Mouse (Mus musculus) right cerebral cortex, postnatal 4 days (tissue): Measurements from ENCODE around the gene Golga5.
"Not testable (repeated sequence)": the region's sequence is repeated elsewhere in the genome, so short reads cannot be mapped to it uniquely, and the experiment has no call there.

ENCODE experiments used
- DNase-seq: peaks from one replicate; pipeline ENCODE4 v3.0.0-alpha.2; 2022

Golga5 gene

DNA sequence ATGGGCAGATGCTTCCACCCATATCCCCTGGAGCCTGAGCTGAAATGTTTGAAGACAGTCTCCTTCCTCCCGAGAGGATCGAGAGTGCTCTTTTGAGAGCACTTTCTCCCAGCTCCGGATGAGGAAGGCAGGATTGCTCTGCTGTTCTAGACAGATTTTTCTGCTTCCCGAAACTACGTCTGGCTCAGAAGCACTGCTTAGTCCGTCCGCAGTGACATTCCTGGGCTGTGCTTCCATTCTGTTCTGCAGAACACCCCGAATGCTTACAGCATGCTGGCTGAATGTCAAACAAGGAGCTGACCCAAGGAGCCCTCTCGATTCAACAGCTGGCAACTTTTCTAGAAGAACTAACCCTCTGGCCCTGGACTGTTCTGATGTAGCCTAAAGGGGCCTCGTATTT lies 18.5 kb upstream of the Golga5 start:
- no peak for DNase-seq

GRCm38 (mm10) chr12:102451126-102451851 lies 17.6 kb upstream of the Golga5 start:
- no peak for DNase-seq

DNA sequence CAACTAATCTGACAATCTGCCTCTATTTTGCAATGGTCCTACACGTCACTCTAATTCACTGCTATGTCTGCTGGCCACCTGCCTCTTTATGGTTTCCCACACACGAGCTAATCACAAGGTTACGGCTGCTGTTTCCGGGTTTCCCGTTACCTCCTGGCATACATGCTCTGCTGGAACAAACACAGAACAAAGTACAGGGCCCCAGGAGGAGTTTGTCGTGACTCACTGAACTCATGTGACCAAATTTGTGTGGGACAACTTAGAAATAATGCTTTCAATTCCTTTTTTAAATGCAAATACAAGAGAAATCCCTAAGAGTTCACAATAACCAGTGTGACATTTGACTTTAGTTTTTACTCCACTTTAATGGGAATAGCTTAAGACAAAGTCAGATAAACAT lies 15.4 kb upstream of the Golga5 start:
- no peak for DNase-seq

DNA sequence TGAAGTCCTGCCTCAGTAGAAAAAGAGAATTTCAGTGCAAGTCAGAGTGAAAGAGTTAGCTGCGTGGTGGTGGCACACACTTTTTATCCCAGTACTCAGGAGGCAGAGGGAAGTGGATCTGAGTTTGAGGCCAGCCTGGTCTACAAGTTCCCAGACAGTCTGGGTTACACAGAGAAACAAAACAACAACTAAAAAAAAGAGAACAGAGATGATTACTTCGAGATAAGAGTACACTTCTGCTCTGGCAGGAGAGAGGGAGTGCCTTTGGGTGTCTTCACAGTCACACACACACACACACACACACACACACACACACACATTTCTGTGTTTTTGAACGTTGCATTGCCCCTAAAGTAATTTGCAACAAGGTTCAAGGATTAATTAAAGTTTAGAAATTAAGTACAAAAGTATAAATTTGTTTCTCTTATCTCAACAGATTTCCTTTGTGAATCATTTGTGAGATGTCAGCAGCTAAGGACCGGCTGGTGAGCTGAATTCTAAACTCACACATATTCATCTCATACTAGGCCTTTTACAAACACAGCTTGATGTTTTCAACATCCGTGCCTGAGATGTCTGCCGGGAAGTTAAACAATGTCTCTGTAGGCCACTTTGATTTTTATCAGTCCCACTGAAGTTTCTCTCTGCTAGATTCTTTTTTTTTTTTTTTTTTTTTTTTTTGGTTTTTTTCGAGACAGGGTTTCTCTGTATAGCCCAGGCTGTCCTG lies 12.3 kb upstream of the Golga5 start:
- DNase-seq = no peak

- DNase-seq = no peak
These were observed 8.9 kb upstream of the Golga5 start for GRCm38 (mm10) chr12:102460014-102460413.

- no peak for DNase-seq
These were observed 7.8 kb upstream of the Golga5 start for GRCm38 (mm10) chr12:102461177-102461576.

DNA sequence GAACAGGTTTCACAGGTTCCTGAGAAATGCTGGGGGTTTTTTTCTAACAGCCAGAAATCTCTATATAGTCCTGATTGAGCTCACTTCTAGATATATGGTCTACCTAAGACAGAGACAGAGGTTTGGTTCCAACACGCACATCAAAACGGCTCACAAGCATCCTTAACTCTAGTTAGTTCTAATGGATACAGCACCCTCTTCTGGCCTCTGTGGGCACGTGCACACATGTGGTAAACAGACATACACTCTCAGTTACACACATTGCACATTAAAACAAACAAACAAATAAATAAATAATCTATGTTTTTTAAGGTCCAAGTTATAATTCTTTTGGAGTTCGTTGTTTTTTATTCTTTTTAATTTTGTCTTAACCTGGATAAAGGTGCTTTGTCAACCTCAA lies 4.3 kb upstream of the Golga5 start:
- no peak for DNase-seq

- DNase-seq = no peak
These were observed 799 bp upstream of the Golga5 start for GRCm38 (mm10) chr12:102468136-102468535.

GRCm38 (mm10) chr12:102474411-102474810 lies 5.5 kb downstream of the Golga5 start:
- DNase-seq = no peak

DNA sequence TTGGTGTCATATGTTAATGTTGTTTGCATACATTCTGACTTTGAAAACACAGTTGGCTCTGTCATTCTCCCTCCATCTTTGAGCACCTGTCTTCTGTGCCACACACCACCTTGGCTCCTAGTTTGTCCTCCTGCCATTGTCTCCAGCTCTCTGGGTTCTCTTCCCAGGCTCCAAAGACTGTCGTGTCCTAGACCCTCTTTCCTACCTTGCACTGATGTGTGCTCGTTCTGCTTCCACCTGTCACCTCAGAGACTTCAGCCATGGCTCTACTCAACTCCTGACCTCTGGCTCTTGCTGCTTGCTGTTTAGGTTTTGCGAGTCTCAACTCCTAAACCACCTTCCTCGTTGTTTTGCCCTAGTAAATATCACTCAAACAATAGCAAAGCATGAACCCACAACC lies 11.5 kb downstream of the Golga5 start:
- no peak for DNase-seq

- DNase-seq = no peak
These were observed 16.0 kb downstream of the Golga5 start for GRCm38 (mm10) chr12:102484946-102485345.

GRCm38 (mm10) chr12:102491911-102492310 lies 23.0 kb downstream of the Golga5 start:
- DNase-seq = no peak

GRCm38 (mm10) chr12:102495754-102496153 lies 26.8 kb downstream of the Golga5 start:
- not testable (repeated sequence) for DNase-seq

DNA sequence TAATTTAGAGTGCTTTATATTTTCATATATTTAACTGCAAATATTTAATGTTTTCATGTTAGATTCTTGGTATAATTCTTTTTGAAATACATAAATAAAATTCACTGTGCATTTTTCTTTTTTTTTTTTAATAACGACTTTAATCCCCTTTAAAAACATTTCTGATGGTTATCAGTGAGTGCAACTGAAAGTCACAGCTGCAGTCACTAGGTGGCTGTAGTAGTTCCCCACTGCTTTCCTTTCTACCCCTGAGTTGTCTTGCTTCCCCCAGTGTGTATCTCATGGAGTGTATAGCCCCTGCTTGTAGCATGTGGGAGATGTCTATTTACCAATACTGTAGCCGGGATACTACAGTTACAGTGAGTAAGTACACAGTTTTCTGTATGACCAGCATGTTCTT lies 29.0 kb downstream of the Golga5 start:
- no peak for DNase-seq

DNA sequence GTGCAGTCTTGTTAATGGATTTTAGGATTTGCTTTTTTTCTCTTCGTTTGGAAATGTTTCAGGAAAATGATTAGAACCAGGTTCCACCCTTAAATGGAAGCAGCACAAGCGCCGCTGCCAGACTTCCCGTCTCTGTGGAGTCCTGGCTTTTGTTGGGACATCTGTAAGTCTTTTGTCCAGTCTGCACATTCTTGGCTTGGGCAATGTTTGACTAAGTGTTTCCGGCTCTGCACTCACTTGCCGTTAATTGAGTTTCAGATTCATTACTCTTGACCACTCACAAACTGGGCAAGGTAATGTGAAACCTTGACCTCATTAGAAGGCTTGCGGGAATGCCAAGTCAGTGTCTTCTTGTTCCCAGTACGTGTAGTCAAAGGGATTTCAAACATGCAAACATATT lies 29.8 kb downstream of the Golga5 start:
- DNase-seq = no peak

DNA sequence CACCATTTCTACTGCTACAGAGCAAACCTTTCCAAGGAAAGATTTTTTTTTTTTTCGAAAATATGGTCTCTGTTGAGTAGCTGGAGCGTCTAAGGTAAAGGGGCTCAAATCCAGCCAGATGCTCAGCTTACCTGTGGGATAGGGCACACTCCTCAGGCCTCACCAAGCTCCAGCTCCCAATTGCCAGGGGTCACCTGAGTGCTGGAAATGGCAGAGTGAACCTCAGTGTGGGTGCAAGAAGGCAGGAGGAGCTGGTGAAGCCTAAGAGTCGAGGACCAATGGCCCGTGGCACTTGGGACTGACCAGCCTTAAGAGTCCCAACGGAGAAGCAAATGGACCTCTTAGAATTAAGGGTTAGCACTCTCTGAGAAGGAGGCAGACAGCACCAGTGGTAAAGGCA lies 30.3 kb downstream of the Golga5 start:
- no peak for DNase-seq

DNA sequence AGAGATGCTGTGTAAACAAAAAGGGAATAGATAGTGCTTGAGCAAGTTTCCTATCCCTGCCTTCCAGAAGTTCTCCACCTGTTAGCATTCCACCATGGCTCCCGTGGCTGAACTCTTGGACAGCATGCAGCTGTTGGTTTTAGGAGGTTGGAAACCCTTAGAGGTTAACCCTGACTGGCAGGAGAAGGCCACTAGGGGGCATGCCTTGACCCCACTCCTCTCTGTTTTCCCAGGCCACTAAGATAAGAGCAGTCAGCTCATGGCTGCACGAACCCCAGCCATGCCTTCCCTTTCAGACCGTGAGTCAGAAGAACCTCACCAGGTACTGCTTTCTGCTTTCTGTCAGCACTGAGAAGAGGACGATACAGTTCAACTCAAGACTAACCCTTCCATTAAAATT lies 30.8 kb downstream of the Golga5 start:
- DNase-seq = no peak

DNA sequence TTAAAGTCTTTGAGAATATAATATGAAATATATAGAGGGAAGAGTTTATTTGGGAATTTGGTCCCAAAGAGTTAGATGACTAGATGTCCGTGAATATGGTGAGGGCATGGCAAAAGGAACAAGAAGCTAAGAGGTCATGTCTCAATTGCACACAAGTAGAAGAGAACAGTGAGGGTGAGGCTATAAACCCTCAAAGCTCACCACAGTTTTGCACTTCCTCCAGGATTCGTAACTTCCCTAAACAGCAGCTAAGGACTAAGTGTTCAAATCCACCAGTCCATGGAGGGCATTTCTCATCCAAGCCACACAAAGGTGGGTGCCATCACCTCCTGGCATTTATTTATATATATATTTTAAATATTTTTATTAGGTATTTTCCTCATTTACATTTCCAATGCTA lies 32.1 kb downstream of the Golga5 start:
- no peak for DNase-seq

DNA sequence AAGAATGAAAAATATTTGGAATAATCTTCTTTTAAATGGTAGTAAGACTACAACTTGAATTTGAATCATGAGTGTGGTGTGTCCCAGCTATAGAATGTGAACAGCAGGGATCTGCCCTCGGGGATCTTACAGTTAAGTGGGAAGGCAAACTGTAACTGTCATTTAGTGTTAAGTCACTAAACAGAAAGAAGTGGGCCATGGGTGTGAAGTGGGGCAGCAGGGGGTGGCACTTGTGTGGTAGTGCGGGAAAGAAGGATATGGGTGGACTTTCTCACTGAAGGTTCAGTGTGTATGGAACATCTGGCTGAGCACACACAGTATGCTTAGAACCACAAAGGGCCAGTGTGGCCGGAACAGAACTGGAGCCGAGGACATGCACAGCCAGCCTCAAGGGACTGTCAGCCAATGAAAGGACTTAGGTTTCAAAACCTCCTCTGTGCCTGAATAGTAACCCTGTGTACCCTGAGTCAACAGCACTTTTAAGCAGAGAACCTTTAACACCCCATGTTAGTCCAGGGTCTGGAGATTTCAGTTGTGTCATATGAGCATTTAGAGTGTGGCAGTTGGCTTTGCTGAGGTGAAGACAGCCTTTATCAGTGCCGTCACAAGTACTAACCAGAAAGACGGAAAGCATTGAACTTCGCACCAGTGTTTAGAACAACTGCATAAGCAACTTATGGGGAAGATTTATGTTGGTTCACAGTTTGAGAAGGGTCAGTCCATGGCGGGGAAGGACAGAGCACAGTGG lies 33.1 kb downstream of the Golga5 start:
- DNase-seq = no peak

DNA sequence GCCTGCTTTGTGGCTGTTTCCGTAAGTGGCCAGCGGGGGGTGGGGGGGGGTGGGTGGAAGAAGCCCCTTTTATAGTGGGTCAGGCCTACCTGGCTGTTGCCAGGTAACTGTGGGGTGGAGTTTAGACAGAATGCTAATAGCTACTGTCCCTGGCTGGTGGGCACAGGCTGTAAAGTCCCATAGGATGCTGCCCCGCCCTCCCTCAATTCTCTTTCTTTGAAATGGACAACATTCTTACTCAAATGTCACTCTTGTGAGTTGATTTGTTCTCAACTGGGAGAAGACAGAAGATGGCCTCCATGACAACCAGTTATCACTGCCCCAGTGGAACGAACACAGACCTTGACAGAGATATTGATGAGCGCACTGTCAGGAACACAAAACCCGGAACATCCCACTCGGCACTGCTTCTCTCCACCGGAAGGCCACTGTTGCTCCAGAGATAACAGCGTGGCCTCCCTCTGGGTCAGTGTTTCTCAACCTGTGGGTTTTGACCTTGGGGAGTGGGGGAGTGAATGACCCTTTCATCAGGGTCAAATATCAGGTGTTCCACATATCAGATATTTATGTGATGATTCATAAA lies 36.3 kb downstream of the Golga5 start:
- DNase-seq = no peak

DNA sequence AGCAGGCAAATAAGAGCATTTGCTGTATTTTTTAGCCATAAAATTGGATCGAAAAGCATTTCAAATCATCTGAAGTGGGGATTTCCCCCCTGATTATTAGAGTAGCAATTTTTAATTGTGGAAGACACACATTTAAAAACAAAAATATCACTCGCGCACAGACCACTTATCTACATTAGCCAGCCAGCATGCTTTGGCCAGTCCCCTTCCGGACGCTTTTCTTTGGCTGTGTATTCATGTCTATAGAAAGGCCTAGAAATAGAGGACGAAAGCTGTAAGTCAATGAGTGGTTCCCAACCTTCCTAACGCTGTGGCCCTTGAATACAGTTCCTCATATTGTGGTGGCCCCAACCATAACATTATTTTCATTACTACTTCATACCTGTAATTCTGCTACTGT lies 37.0 kb downstream of the Golga5 start:
- DNase-seq = no peak

DNA sequence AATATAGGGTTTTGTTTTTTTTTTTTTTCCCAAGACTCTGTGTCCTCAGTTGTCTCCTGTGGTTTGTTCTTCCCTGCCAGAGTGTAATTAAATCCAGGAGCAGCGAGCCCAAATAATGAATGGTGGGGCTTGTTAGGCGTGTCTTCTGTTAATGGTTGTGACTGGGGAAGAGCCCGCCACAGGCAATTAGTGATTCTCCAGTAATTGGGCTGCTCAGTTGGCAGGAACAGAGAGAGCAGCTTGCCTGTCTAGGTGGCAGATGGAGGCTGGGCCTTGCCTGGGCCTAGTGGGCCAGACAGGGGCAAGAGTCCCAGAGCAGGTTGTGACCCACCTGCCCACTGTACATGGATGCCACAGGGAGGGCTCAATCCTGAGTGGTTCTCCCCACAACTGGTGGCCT lies 42.4 kb downstream of the Golga5 start:
- peak; percentile 13 for DNase-seq

GRCm38 (mm10) chr12:102514151-102514550 lies 45.2 kb downstream of the Golga5 start:
- peak; percentile 16 for DNase-seq

DNA sequence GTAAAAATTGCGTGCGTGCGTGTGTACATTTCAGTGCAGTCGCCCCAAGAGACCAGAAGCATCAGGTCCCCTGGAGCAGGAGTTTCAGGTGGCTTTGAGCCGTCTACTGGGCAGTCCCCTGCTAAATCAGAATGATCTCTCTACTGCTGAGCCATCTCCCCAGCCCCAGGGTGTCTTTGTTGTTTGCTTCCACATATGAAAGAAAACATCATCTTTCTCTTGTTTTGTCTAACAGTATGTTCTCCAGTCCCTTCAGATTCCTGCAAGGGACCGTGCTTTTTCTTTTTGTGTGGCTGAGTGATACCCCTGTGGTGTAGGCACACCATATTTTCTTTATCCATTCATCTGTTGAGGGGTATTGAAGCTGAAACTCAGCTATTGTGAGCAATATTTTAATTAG lies 45.8 kb downstream of the Golga5 start:
- DNase-seq = no peak
